Mouse (Mus musculus): Measurements from ENCODE around the gene Ccdc122.

Gene Ccdc122

DNA sequence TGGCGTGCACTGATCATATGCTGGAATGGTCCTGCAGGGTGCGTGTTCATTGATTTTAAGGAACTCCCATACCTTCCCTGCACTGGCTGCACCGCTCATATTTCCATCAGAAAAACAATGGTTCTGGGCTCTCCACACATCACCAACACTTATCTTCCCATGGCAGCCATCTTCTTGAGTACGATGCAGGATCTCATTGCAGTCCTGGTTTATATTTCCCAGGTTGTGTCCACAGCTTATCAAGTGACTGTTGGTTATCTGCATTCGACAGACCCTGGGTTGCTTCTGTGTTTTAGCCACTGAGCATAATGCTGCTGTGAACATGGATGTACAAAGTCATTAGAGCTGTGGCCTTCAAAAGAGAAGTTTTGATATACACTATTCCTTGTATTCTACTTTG, 94.0 kb downstream of the Ccdc122 start:
- no peak for DNase-seq (ENCODE audit: low read depth)

DNA sequence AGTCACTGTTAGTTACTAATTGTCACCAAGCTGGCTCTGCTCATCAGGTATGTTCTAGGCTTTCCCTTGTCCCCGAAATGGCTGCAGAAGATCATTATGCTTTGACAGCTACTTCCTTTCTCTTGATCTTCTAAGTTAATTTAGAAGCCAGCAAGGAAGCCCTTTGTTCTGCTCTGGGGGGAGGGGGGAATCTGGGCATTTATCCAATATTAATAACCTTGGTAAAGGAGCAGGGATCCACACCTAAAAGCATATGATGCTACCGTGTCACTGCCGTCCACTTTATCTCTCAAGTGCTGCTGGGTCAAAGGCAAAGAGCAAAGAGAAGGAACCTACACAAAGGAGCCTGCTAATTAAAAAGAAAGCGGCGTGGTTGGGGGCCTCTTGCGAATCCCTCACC, 100.4 kb downstream of the Ccdc122 start:
- no peak for DNase-seq (ENCODE audit: low read depth)

DNA sequence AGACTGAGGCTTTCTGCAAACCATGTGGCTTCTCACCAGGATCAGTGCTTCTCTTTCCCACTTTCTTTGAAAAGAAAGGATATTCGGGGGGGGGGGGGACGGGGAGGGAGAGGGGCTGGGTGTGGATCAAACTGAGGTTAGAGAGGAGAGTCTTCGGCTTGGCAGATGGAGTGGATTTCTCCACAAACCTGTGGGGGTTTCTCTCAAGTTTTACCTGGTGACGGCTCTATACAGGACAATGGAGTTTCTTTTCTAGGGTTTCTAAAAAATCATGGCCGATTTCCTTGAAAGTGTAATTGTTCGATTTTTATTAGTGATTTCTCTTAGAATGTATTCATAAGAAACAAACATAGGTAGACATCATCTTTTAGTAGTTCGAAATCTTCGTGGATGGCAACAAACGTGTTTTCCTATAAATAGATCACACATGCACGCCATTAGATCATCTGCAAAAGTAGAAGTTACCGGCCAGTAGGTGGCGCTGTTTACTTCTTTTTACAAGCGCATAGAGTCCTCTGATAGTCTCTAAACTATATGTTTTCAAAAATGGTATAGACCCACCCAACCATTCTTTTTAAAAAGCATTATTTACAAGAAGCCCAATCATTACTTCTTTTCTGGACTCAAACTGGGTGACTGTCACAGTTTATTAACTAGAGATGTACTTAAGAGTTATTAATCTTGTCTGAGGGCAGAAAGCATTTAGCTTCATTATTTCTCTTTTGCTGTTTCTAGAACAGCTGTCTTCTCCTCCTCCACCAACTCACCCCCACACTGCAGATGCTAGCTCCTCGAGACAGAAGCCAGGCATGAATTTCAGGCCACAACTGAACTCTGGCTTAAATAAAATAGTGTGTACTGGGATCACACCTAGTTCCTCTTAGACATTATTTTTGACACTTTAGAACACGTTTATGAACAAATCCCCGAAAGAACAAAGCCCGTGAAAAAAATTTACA, 105.0 kb downstream of the Ccdc122 start:
- DNase-seq (ENCODE audit: low read depth), result no peak

DNA sequence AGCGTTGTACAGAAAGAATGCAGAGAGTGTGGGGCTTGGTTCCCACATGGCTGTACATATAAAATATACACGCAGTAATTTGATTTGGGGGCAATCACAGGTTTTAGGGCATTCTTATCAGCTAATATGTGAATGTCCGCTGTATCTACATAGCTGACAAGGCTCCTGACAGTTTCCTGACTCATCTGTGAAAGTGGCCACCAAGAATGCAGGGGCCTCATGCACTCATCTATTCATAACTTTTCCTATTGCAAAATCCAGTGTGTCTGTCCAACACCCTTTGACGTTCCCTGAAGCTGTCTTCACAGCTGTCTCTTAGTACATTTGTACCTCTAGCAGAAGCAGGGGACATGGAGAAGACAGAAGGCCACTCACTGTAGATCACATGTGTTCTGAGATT, 108.5 kb downstream of the Ccdc122 start:
- DNase-seq (ENCODE audit: low read depth), result no peak

DNA sequence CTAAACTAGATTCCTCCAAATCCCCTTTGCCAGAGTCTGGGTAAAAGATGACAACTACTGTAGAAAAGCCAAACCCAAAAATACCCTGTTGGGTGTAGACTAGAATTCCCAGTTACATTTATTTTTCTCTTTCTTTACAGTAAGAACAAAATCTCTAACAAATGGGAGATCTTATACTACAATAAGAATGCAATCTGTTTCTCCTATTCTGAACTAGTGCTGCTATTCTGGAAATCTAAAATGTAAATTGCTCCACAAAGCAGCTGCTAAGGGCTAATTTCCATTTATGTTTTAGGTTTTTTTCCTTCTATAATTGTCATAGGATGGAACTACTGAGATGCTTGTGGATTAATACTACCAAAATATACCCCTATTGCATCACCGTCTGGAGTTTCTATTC, 111.1 kb downstream of the Ccdc122 start:
- no peak for DNase-seq (ENCODE audit: low read depth)

DNA sequence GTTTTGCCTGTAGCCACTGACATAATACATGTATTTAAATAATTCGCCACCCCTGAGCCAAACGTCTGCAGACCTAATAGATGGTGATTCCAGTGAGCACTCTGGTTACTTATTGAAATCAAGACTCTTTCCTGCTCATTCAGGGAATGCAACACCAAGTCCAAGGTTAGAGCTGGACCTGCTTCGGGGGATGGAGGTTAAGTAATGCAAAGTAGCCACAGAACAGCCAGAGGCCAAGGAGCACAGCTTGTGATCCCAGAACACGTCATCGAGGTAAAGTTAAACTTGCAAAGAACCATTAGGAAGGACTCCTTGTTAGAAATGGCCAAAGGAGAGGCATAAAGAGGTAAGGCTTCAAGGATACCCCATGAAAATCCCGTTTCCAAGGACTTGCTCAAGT, 114.0 kb downstream of the Ccdc122 start:
- DNase-seq (ENCODE audit: low read depth), result no peak

DNA sequence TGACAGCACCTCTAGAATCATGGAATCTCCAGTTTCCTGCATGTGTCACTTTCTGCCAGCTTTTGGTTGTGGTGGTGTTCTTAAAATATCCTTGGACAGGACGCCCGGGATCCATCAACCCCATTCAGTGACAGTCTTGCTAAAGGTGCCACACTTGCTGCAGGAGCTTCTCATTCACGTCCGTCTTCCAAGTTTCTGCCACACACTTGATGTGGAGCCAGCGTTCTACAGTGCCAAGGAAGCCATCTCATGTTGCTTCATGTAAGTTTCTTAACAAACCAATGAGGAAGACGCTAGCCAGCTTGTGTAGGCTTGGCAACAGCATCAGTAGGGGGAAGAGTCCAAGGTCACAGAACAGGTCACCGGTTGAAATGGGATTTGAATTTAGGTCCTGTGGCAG, 114.9 kb downstream of the Ccdc122 start:
- no peak for DNase-seq (ENCODE audit: low read depth)

DNA sequence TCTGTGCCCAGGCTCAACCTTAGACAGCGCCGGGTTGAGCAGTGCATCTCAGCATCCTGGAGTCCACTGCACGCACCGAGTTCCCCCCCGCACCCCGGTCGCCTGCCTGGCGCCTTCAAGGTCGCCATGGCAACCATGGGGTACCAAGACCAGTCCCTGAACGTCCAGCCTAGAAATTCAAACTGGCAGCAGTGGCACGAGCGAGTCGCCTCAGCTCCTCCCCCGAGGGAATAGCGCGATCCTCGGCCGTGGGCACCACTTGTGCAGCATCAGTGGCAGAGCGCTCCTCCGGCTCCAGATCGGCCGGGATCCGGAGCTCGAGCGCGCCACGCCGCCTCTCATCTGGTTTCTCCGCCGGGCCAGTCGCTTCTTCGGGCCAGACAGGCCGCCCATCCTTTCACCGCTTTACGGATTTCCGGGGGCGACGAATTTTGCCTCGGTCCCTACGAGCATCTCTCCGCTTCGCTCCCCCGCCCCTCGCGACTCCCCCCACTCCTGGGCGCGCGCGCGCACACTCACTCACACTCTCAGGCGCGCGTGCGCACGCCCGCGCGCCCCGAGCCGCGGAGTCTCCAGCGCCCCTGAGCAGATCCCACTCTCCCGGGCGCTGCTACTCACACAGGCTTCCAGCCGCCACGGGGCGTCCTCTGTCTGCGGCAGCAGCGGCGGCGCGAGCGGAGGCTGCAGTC, 119.8 kb downstream of the Ccdc122 start, which contains the start of gene Enox1:
TSS of gene Enox1 (plus strand) at position 542 of the 689 bp plus-strand sequence.
- no peak for DNase-seq (ENCODE audit: low read depth)

DNA sequence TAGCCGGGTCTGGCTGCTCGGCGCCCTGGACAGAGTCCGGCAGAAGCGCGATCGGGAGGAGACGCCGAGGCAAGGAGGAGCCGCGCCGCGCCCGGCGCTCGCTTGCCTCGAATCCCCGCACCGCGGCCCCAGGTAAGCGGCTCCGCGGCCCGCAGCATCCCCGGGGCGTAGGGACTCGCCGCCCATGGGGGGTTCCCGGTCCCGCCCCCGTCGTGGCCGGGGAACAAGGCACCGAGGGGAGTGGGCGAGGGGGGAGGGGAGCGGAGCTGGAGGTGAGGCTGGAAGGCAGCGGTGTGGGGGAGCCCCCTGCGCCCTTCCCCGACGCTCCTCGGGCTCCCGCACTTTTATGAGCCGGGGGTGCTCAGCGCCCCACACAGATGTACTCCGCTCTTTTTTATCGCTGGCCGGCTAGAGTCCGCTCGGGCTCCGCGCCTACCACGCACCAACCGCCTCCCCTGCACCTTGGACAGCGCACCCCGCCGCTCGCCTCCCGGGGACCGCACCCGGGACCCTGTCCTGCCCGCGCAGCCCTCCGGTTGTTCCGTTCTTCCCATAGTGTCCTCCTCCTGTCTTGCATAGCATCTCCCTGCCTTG, 120.4 kb downstream of the Ccdc122 start:
- no peak for DNase-seq (ENCODE audit: low read depth)

DNA sequence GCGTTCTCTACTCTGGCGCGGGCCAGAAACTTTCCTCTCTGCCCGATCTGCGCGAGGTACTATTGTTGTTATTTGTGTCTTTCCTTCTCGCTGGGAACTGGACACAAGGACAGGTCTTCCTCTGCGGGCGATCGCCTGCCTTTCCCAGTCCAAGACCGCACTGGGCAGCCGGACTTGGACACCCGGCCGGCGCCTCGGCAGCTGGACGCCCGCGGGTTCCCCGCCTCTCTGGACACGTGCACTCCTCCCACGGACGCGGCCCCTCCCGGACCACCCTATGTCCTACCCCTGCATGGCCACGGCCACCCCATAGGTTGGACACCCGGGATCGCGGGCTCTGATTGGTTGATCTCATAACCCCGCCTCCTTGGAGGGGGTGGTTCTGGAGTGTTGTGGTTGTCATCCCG, 120.9 kb downstream of the Ccdc122 start:
- no peak for DNase-seq (ENCODE audit: low read depth)

DNA sequence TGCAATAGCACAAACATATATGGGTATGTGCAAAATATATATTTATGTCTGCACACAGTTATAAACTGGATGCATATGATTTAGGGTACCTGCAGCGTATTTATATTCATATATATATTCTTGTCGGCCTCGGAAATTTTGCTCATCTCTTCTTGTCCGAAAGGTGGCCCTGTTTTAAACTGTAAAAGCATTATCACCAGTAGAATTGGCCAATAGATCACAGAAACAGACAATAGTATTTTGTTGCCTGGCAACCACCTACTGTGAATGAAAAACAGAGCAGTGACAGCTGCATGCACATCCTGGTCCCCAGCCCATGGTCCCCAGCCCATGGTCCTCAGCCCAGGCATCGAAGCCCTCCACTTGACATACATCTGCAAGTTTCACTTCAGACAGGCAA, 122.8 kb downstream of the Ccdc122 start:
- no peak for DNase-seq (ENCODE audit: low read depth)
